Mouse (Mus musculus) heart, embryonic 12.5 days (tissue): Measurements from ENCODE around the gene Rbsn. TPM values are rescaled to one million over a fixed set of nuclear protein-coding genes. Genes with fewer than 3 reads are reported as not detected.

Experiments used
- ATAC-seq: fragments of 200-750 bp; cut with Nextera tagmentation; 2 replicates; pipeline ENCODE4 v1.8.0; 2017; ENCODE audit warnings: moderate TSS enrichment, moderate library complexity; ENCODE audit not compliant: insufficient number of reproducible peaks, low FRiP score
- H3K27ac ChIP-seq: fragments of 300-500 bp; sonication (generic); 2 replicates; pipeline ENCODE4 v1.5.1; 2016; ENCODE audit warnings: mild to moderate bottlenecking, moderate library complexity; ENCODE audit not compliant: poor library complexity, severe bottlenecking
- H3K27me3 ChIP-seq: fragments of 300-500 bp; sonication (generic); replicated peaks from 2 replicates; pipeline ENCODE4 v1.6.1; 2016; ENCODE audit warnings: mild to moderate bottlenecking, moderate library complexity
- H3K36me3 ChIP-seq: fragments of 300-500 bp; sonication (generic); 2 replicates; pipeline ENCODE4 v1.6.1; 2016; ENCODE audit warnings: mild to moderate bottlenecking, moderate library complexity
- H3K4me1 ChIP-seq: fragments of 300-500 bp; sonication (generic); replicated peaks from 2 replicates; pipeline ENCODE4 v1.6.1; 2016; ENCODE audit warnings: mild to moderate bottlenecking
- H3K4me2 ChIP-seq: fragments of 300-500 bp; sonication (generic); 2 replicates; pipeline ENCODE4 v1.6.1; 2016; ENCODE audit warnings: mild to moderate bottlenecking, moderate library complexity
- H3K4me3 ChIP-seq: fragments of 300-500 bp; sonication (generic); 2 replicates; pipeline ENCODE4 v1.5.1; 2016; ENCODE audit warnings: mild to moderate bottlenecking
- H3K9ac ChIP-seq: fragments of 300-500 bp; sonication (generic); 2 replicates; pipeline ENCODE4 v1.6.1; 2016; ENCODE audit warnings: mild to moderate bottlenecking, moderate library complexity
- H3K9me3 ChIP-seq: fragments of 300-500 bp; sonication (generic); replicated peaks from 2 replicates; pipeline ENCODE4 v1.6.1; 2016; ENCODE audit warnings: mild to moderate bottlenecking, moderate library complexity
- WGBS: fragments of 180-500 bp; shearing (Covaris S2); methylation state at CpG from one replicate; pipeline ENCODE4 v1.1.7; 2016; 5-methylcytosine and 5-hydroxymethylcytosine counted together
- polyA plus RNA-seq: library from polyadenylated mRNA; unstranded; fragments of >200 nt; fragmentation: Nextera tagmentation; extraction: Ambion mirVana; gene quantifications from 2 replicates; pipeline ENCODE4 v1.2.1, GENCODE M21; 2016

The Rbsn gene
- polyA plus RNA-seq = 19.8 and 20.2 TPM in 2 replicates

DNA sequence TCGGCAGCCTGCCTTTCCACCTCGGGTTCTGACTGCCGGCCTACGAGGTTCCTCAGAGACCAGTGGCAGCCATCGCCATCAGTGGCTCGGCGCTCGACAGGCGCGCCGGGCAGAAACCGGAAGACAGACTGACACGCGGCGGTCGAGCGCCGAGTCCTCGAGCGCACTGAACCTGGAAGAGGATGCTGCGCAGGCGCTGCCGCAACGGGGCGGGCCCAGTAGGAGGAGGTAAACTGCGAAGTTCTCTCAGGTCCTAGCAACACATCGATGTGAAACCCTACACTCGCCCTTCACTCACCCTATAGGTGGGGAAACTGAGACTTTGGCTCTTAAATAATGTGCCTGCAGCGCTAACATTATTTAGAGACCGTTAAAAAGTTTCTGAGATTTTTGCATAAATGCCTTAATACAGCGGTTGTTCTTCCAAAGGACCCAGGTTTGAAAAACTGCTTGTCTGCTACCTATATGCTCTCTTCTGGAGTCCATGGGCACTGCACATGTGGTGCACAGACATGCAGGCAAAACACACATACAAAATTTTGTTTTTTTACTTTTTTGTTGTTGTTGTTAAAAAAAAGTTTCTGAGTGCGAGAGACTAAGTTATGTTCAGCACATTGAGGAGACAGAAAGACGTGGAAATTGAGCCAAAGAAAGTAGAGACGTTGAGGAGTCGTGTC lies at the start of gene Rbsn:
Rbsn (minus strand) TSS at position 153 of the 677 bp plus-strand sequence.
- peak within 1 kb of the TSS; percentile 65 for H3K27ac ChIP-seq
- H3K27me3 ChIP-seq = 0 out of 2 replicates have a peak, but pooled peaks cover 3% of the 10 kb centered on the region
- H3K9ac ChIP-seq = peak within 1 kb of the TSS; percentile 96
- peaks cover 13% of the 10 kb centered on the region for H3K36me3 ChIP-seq
- H3K4me1 ChIP-seq = peaks cover 12% of the 10 kb centered on the region
- peak within 1 kb of the TSS; percentile 95 for H3K4me2 ChIP-seq
- H3K9me3 ChIP-seq = no peaks in the 10 kb centered on the region
- WGBS = 10% methylated on average over 35 of the region's 35 CpGs
- H3K4me3 ChIP-seq = peak within 1 kb of the TSS; percentile 98
- ATAC-seq = peak; percentile 94

DNA sequence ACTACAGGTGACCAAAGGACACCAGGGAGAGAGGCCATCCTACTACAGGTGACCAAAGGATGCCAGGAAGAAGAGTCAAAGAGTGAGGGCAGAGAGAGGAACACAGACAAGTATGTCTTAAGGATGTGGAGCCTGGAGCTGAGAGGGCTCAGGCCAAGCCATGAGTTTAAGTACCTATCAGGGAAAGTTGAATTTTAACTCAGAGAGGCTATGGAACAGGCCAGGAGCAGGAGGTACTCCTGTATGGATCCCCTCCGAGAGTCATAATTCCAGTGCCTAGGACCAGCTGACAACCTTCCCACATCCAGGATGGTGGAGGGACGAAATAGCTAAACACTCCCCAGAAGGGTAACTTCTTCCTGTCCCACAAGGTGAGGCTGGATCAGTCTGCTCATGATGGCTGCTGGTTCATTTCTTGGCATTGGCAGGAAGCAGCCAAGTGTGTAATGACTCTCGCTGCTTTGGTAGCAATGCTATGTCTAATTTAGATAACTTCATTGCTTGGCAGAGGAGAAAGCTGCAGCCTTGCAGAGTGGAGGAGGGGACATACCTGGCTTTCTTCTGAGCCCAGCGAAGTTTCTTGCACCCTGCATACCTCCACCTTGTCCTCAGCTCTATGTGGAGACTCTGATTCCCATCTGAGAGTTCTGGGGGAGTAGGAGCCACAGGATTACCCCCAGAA lies 46.6 kb upstream of the Rbsn start:
- Histone ChIP-seq H3K4me1 (no peaks in the 10 kb centered on the region), H3K27me3 (0 out of 2 replicates have a peak, but pooled peaks cover 5% of the 10 kb centered on the region), H3K9ac (no peak overlapping the region), H3K4me2 (no peak overlapping the region), H3K36me3 (no peaks in the 10 kb centered on the region), H3K9me3 (no peaks in the 10 kb centered on the region), H3K27ac (no peak overlapping the region), H3K4me3 (no peak overlapping the region)
- 61% methylated on average over 4 of the region's 4 CpGs for WGBS
- no peak for ATAC-seq

DNA sequence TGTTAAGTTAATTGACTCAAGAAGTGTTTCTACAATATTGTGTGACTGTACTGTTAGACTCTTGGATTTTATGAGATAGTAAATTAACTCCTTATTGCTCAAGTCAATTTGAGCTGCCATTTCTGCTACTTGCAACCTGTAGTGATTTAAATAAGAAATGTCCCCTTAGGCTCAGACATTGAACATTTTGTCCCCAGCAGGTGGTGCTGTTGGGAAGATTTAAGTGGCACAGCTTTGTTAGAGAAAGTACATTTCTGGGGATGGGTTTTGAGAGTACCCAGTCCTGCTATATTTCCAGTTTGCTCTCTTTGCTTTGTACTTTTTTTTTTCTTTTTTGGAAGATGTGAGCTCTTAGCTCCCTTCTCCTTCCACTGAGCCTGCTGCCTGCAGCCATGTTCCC lies 40.6 kb upstream of the Rbsn start:
- no peak for ATAC-seq
- Histone ChIP-seq H3K27me3 (no peaks in the 10 kb centered on the region), H3K9ac (no peak overlapping the region)

DNA sequence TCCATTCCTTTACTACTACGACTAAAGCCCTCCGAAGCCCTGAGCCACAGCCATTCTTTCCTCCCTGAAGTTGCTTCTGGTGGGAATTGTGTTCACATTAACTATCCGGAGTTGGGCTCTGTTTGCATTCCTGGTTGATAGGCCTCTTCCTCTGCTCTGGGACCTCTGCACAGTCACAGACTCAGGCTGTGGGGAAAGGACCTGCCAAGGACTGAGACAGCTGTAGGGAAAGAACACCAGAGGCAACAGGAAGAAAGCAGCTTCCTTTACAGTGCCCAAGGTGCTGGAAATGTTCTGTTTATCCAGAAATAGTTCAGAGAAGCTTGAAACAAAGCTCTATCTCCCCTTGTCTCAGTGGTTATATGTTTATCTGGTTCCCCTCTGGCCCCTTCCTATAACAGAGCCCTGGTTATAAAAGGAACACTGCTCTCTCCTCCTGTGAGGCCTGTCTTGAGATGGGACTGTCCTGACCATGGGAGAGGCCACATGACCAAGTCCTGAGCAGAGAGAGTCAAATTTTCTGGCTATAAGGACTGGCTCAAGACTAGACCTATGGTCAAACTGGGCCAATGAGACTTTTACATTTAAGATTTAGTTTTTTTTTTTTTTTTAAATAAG lies 38.6 kb upstream of the Rbsn start:
- Histone ChIP-seq H3K9ac (no peak overlapping the region), H3K4me2 (no peak overlapping the region), H3K27me3 (0 out of 2 replicates have a peak, but pooled peaks cover under 1% of the 10 kb centered on the region), H3K4me3 (no peak overlapping the region), H3K36me3 (no peaks in the 10 kb centered on the region), H3K9me3 (no peaks in the 10 kb centered on the region; the same call in 1 of the 2 replicates), H3K4me1 (peaks cover 2% of the 10 kb centered on the region; the same call in 1 of the 2 replicates), H3K27ac (peak overlapping the region; percentile 75)
- peak; percentile 81 for ATAC-seq
- WGBS = 47% methylated on average over 3 of the region's 3 CpGs

More for the DNA sequence above, 40.6 kb upstream of the Rbsn start:
- Histone ChIP-seq H3K36me3 (no peaks in the 10 kb centered on the region), H3K4me1 (peaks cover 2% of the 10 kb centered on the region; the same call in 1 of the 2 replicates), H3K4me2 (no peak overlapping the region), H3K4me3 (no peak overlapping the region), H3K27ac (no peak overlapping the region), H3K9me3 (no peaks in the 10 kb centered on the region; the same call in 1 of the 2 replicates)

DNA sequence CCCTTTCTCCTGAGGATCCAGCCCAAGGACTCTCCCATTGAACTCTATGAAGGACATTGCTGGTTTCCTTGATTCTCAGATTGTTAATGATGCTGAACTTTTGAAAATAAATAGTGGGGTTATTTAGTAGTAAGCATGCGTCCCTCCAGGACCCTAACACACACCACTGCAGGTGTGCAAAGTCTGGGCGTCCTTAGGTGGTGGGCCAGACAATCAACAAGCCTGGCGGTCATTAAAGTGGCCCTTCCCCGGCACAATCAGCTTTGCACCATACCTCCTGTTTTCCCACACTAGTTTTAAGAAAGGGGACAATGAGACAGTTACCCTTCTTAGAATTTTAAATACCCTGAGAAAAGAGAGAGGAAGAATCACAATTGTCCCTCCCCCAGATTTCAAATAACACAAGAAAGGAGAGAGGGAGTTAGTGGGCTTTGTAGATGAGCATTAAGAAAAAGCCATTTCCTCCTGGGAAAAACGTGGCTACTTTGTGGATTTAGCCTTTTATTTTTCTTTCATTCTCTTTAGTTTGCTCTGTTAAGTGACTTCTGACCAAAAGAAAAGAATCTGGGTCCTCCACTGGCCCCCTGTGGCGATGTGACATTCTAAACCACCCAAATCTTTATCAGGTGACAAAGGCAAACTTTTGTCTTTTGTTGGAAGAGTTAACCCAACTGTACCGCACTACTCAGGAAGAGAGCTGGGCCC lies 32.6 kb upstream of the Rbsn start:
- WGBS = 28% methylated on average over 7 of the region's 7 CpGs

DNA sequence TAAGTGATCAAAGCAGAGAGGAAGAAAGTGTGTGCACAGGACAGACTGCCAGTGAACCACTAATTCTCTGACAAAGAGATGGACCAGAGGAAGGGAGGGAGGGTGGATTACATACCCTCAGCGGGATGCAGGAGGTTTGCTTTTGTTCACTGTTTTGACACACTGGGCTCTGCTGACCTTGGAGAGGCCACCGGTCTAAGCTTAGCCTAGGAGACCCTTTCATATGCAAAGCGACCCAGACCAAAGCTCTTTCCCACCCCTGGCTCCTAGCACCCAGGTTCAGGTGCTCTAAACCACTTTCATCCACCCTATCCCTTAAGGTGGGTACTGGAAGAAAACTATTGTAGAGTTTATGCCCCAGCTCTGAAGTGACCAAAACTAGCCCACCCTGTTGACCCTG lies 31.6 kb upstream of the Rbsn start:
- 23% methylated on average over 3 of the region's 3 CpGs for WGBS
- peaks cover 62% of the 10 kb centered on the region for H3K27me3 ChIP-seq
- no peak overlapping the region for H3K4me2 ChIP-seq
- no peak overlapping the region for H3K9ac ChIP-seq
- H3K36me3 ChIP-seq = no peaks in the 10 kb centered on the region
- ATAC-seq = no peak
- H3K27ac ChIP-seq = no peak overlapping the region
- H3K4me3 ChIP-seq = no peak overlapping the region
- no peaks in the 10 kb centered on the region for H3K9me3 ChIP-seq
- 0 out of 2 replicates have a peak, but pooled peaks cover 5% of the 10 kb centered on the region for H3K4me1 ChIP-seq

More for the DNA sequence above, 32.6 kb upstream of the Rbsn start:
- no peak for ATAC-seq
- no peaks in the 10 kb centered on the region for H3K9me3 ChIP-seq
- no peak overlapping the region for H3K27ac ChIP-seq
- H3K27me3 ChIP-seq = peaks cover 58% of the 10 kb centered on the region
- H3K36me3 ChIP-seq = no peaks in the 10 kb centered on the region
- H3K4me1 ChIP-seq = peaks cover 8% of the 10 kb centered on the region; the same call in 1 of the 2 replicates
- no peak overlapping the region for H3K4me2 ChIP-seq
- H3K9ac ChIP-seq = no peak overlapping the region
- H3K4me3 ChIP-seq = no peak overlapping the region

DNA sequence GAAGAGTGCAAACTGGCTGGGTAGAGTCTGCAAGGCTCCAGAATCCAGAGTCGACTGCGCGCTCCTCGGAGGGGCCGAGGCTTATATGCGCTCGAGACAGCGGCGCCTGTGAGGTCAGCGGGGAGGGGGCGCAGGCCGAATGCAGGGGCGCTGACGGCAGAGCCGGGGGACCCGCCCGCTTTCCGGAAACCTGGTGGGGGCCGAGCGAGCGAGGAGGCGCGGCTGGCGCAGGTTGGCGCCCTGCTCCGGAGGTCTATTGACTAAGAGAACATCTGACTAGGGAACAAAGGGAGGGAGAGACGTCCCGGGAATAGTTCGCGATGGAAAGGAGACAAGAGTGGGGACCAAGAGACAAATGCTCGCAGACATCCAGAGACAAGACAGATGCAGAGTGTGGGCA lies 29.9 kb upstream of the Rbsn start, which contains the start of gene Trh:
Trh (minus strand) TSS at position 60 of the 400 bp plus-strand sequence.
- Histone ChIP-seq H3K4me3 (peak within 1 kb of the TSS; percentile 38), H3K4me1 (0 out of 2 replicates have a peak, but pooled peaks cover 5% of the 10 kb centered on the region), H3K36me3 (no peaks in the 10 kb centered on the region), H3K9ac (0 out of 2 replicates have a peak within 1 kb of the TSS, but pooled peaks have one; percentile 28), H3K4me2 (peak within 1 kb of the TSS; percentile 67), H3K27ac (no peak within 1 kb of the TSS), H3K9me3 (no peaks in the 10 kb centered on the region), H3K27me3 (peaks cover 62% of the 10 kb centered on the region)
- ATAC-seq = no peak
- WGBS = 1% methylated on average over 31 of the region's 31 CpGs

DNA sequence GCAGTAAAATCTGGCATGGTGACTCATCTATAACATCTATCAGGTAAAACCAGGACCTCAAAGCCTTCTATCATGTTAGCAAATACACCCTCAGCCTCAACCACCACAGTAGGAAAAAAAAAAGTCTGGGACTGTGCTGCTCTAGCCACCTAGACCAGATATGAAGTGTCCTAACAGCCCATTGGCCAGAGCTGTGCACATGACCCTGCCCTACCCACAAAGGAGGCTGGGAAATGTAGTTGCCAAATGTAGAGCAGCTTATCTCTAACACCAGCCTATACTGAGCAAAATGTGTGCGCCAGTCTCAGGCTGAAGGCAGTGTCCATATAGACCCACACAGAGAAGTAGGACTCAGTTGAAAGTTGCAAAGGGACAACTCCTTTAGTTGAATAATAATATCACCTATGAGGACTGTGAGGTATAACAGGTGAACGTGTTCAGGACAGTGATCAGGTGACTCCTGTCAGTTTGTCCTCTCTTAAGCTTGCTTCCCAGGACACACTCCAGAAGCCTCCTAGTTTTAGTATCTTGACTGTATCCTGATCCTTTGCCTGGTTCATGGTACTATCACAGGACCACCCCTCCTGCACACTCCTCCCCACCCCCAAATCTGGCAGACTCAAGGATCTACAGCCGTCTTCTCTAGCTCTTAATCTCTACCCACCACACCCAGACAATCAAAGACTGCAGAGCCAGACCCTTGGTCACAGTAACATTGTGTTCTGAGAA lies 26.6 kb upstream of the Rbsn start:
- 0 out of 2 replicates have a peak, but pooled peaks cover 5% of the 10 kb centered on the region for H3K4me1 ChIP-seq
- no peak overlapping the region for H3K4me2 ChIP-seq
- no peaks in the 10 kb centered on the region for H3K9me3 ChIP-seq
- peak; percentile 96 for ATAC-seq
- H3K27me3 ChIP-seq = peaks cover 44% of the 10 kb centered on the region
- no peak overlapping the region for H3K27ac ChIP-seq
- no peak overlapping the region for H3K9ac ChIP-seq
- no peak overlapping the region for H3K4me3 ChIP-seq
- 47% methylated on average over 3 of the region's 3 CpGs for WGBS
- H3K36me3 ChIP-seq = no peaks in the 10 kb centered on the region

DNA sequence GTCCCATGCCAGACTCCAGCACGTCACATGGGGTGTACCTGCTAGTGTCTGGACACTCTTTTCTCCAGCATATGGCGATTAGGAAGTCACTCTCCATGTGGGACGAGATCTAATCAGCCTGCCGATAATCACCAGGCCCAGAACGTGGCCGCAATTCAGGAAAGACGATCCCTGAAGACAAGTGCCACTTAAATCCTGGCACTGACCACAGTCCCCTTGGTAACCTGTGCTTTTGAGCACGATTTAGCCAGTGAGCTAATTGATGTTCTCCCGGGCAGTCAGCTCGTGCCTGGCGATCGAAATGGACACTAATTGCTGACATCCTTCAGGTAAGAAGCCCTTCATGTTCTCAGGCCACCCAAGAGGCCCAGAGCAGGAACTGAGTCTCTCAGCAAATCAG lies 20.3 kb upstream of the Rbsn start:
- Histone ChIP-seq H3K9me3 (no peaks in the 10 kb centered on the region), H3K27me3 (no peaks in the 10 kb centered on the region), H3K9ac (no peak overlapping the region), H3K4me2 (no peak overlapping the region), H3K4me3 (no peak overlapping the region), H3K27ac (no peak overlapping the region), H3K4me1 (no peaks in the 10 kb centered on the region), H3K36me3 (no peaks in the 10 kb centered on the region)
- no peak for ATAC-seq
- WGBS = 61% methylated on average over 12 of the region's 12 CpGs

DNA sequence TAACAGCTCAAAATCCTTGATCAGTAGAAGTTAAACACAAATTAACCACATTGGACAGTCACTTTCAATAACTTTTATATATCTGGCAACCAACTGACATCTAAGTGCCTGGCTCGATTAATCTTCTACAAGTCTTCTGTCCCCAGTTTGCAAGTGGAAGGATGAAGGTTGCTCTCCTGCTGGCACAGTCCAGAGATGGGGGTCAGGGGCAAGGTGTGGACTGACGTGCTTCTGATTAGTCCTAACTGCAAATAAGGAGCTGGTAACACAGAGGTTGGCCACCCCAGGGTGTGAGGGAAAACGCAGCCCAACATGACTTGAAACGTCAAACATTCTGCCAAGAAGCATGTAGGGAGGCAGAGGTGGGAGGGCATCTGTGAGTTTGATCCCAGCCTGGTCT lies 17.0 kb upstream of the Rbsn start:
- 57% methylated on average over 4 of the region's 4 CpGs for WGBS
- Histone ChIP-seq H3K36me3 (no peaks in the 10 kb centered on the region), H3K9ac (no peak overlapping the region), H3K27me3 (no peaks in the 10 kb centered on the region), H3K4me3 (no peak overlapping the region), H3K27ac (no peak overlapping the region), H3K9me3 (no peaks in the 10 kb centered on the region), H3K4me1 (no peaks in the 10 kb centered on the region), H3K4me2 (no peak overlapping the region)
- no peak for ATAC-seq
